Mouse (Mus musculus): Measurements from ENCODE around the gene Dpp7. TPM values are rescaled to one million over a fixed set of nuclear protein-coding genes. Genes with fewer than 3 reads are reported as not detected.

Gene Dpp7
- total RNA-seq, 1 experiment from 2014 or later = 13.3 TPM

DNA sequence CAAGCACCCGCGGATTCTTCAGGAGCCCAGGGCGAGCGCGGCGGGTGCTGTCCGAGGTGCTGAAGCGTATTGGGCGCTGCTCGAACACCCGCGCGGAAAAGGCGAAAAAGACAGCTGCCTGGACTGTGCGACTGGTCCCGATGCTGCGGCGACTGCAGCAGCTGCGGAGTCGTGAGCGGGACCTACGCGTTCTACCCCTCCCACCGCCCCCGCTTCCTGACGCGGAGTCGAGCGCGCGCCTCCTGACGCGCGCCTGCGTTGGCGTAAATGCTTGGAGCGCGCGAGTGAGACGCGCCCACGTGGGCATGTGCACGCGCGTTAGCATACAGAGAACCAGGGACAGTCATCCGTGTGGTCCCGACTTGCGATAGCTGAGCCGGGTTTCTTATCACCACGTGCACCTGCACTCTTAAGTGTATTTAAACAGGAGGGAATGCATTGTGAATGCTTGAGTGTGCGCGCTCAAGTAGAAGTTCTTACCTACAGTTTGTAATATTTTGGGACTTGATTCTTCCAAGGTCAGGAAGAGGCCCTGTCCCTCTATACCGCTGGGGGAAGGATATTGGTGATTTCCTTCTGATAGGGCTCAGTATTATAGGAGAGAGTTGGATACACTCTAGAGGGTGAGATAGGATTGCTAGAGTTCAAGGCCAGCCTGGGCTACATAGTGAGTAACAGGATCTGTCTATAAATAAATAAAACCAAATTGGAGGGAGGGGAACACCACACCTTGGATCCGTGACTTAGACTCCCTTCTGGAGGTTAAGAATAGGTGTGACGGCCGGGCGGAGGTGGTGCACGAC, 37.0 kb downstream of the Dpp7 start, which contains the start of gene Grin1:
Gene Grin1 (minus strand): TSS at position 217 of the 803 bp plus-strand sequence.
- peak; percentile 87 for ATAC-seq (replicated peaks; ENCODE audit: low read depth, poor library complexity, severe bottlenecking)

DNA sequence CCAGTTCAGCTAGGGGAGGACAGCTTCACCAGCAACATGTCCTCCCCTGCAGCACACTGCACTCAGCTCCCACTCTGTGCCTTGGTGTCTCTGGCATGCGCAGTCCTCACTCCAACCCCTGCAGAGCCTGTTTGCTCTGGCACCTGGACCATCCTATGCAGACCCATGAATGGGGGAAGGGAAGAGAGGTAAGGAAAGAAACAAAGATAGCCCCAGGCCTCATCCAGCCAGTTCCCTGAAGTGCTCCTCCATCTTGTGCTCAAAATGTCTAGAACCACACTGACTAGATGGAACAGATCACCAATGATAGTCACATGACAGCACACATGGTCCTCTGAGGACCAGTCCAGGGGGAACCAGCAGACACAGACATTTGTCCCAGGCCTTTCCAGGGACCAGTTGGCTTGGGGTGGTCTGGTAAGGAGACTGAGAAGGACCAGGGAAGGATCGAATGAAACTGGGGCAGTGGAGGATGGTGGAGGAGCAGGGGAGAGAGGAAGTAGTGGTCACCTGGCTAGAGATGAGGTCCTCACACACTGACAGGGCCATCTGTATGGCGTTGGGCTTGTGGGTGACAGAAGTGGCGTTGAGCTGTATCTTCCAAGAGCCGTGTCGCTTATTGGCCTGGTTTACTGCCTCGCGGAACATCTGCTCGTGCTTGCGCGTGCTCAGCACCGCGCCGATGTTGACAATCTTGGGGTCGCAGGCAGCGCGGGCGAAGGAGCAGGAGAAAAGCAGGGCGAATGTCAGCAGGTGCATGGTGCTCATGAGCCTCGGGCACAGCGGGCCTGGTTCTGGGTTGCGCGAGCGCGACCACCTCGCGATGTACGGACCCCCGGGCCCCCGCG, 37.8 kb downstream of the Dpp7 start:
- peak; percentile 10; the same call in 1 of the 2 replicates for ATAC-seq (replicated peaks; ENCODE audit: low read depth, poor library complexity, severe bottlenecking)

DNA sequence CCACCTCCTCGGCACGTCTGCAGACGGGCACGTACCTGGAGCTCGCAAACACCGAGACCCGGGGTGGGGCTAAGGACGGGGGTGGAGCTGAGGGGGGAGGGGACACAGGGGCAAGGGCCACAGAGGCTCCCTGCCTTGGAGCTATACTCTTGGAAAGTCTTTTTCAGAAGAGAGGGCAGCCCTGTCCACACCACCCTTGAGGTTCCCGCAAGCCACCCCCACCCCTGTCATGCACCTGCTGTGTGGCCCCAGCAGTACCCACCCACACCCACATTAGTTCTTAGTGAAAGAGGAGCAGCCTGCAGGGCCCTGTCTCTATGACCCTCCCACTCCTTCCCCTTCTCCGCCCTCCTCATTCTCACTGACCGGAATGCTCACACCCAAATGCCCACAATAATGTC, 44.7 kb downstream of the Dpp7 start:
- ATAC-seq (replicated peaks; ENCODE audit: low read depth, poor library complexity, severe bottlenecking) = no peak

DNA sequence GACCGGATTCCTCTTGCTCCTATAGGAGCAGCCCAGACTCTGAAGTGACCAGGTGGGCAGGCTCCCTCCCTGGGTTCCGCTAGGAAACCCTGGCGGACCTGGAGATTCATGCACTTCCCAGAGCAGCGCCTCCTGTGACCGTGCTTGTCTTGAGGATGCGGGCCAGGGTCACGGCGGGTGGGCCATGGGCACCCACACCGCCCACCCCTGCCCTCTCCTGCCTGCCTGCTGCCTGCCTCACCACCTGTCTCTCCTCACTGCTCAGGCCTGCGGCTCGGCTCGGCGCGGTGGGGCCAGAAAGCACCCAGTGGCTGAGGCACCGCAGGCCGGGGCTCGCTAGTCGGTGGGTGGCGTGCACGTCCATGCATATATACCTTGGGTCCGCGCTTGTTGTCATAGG, 45.2 kb downstream of the Dpp7 start:
- ATAC-seq (replicated peaks; ENCODE audit: low read depth, poor library complexity, severe bottlenecking) = peak; percentile 33; the same call in 1 of the 2 replicates

- ATAC-seq (replicated peaks; ENCODE audit: low read depth, poor library complexity, severe bottlenecking) = no peak
Observed at GRCm38 (mm10) chr2:25310180-25310579, 46.0 kb downstream of the Dpp7 start.

- no peak for ATAC-seq (replicated peaks; ENCODE audit: low read depth, poor library complexity, severe bottlenecking)
Observed at GRCm38 (mm10) chr2:25305587-25306359, 50.4 kb downstream of the Dpp7 start.

DNA sequence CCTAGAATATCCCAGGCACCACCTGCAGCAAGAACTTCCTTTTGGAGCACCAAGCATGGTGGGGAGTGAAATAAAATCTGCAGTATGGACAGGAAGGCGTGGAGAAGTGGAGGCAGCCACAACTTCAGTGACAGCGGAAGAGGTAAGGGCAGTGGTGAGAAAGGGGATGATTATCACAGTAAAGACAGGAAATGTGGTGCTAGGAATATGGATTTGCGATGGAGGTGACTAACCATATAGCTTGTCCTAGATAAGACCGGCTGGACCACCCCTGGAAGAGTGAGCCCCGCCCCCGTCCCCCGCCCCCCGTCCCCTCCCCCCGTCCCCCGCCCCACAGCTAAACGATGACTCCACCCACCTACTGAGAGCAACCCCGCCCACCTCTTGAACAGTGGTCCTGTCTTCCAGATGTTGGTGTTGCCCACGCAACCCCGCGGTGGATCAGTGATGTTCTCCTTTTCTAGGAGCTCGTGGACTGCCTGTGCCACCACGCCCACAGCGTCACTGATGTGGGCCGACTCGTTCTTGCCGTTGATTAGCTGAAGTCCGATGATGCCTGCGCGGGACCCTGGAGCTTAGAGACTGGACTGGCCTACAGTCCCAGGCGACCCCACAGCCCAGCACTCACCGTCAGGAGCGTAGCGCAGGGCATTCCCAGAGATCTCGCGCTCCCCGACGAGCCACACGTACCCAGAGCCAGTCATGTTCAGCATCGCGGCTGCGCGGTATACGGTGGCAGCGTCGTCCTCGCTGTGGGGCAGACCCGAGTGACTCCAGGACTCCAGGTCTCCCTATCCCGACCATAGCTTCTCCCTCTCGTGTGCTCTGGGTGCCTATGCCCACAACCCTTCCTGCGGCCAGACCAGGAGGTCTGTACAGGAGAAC, 51.3 kb downstream of the Dpp7 start:
- peak; percentile 77 for ATAC-seq (replicated peaks; ENCODE audit: low read depth, poor library complexity, severe bottlenecking)

DNA sequence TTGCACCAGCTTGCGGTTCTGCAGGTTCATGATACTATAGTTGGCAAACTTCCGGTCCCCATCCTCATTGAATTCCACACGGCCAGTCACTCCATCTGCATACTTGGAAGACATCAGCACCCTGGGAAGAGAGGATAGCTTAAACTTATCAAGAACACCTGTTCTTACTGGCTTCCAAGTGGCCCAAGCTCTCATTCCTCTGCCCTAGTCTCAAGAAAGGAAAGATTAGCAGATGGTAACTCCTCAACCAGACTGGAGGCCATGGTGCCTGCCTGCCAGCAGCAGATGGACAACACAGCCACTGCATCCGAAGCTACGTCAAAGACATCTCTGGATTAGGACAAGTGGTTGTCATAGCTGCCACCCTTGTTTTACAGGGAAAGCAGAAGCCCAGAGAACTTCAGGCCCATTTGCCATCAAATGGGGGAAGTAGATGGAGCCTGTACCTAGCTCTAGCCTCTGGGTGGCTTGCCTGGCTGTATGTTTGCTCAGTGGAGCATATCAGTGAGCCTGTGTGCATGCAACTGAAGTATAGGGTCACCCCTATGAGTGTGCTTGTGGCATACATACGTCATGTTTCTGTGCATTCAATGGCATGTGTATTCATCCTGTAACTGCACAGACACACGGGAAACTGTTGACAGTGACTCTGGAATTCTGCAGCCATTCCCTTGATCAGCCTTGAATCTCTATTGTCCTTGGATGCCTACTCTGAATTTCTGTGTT, 52.1 kb downstream of the Dpp7 start:
- ATAC-seq (replicated peaks; ENCODE audit: low read depth, poor library complexity, severe bottlenecking) = 0 out of 2 replicates have a peak, but pooled peaks have one; percentile 30

- no peak for ATAC-seq (replicated peaks; ENCODE audit: low read depth, poor library complexity, severe bottlenecking)
Observed at GRCm38 (mm10) chr2:25303452-25303851, 52.7 kb downstream of the Dpp7 start.

Other genes starting within 250 kb of the Dpp7 start
- 0.39 and 2.2 TPM in 2 replicates for gene Nrarp, start 175.6 kb downstream of the Dpp7 start, total RNA-seq (2017)
- 15.7 and 18.1 TPM in 2 replicates for gene Tor4a, start 159.5 kb downstream of the Dpp7 start, total RNA-seq (2017)
- gene Nelfb, start 144.9 kb downstream of the Dpp7 start, total RNA-seq (2017) = 28.8 and 47.4 TPM in 2 replicates
- not detected in 2 replicates for gene Stpg3, start 141.7 kb downstream of the Dpp7 start, total RNA-seq (2017)
- not detected in 2 replicates for gene Fam166a, start 137.6 kb downstream of the Dpp7 start, total RNA-seq (2017)
- 486 and 513 TPM in 2 replicates for gene Tubb4b, start 131.7 kb downstream of the Dpp7 start, total RNA-seq (2017)
- gene Slc34a3, start 122.0 kb downstream of the Dpp7 start, total RNA-seq (2017) = not detected in 2 replicates
- gene Rnf224, start 119.6 kb downstream of the Dpp7 start, total RNA-seq (2017) = not detected in 2 replicates
- gene Rnf208, start 114.1 kb downstream of the Dpp7 start, total RNA-seq (2017) = 0.37 and 0.82 TPM in 2 replicates
- gene Cysrt1, start 113.9 kb downstream of the Dpp7 start, total RNA-seq (2017) = not detected in 2 replicates
- gene AL732309.1, start 109.5 kb downstream of the Dpp7 start, total RNA-seq (2017) = 0.50 and 0.87 TPM in 2 replicates
- gene Tmem203, start 100.9 kb downstream of the Dpp7 start, total RNA-seq (2017) = 11.3 and 13.0 TPM in 2 replicates
- 12.4 and 17.0 TPM in 2 replicates for gene Tprn, start 93.7 kb downstream of the Dpp7 start, total RNA-seq (2017)
- gene Ssna1, start 83.9 kb downstream of the Dpp7 start, total RNA-seq (2017) = 65.1 and 73.3 TPM in 2 replicates
- 35.1 and 53.1 TPM in 2 replicates for gene Anapc2, start 83.9 kb downstream of the Dpp7 start, total RNA-seq (2017)
- gene Tmem210, start 68.2 kb downstream of the Dpp7 start, total RNA-seq (2017) = not detected in 2 replicates
- gene Lrrc26, start 66.4 kb downstream of the Dpp7 start, total RNA-seq (2017) = not detected in 2 replicates
- not detected in 2 replicates for gene Grin1, start 37.2 kb downstream of the Dpp7 start, total RNA-seq (2017)
- gene Man1b1, start 24.0 kb downstream of the Dpp7 start, total RNA-seq (2017) = 40.8 and 41.3 TPM in 2 replicates
- gene Uap1l1, start 9.3 kb upstream of the Dpp7 start, total RNA-seq (2017) = 8.5 and 8.9 TPM in 2 replicates
- gene Sapcd2, start 16.0 kb upstream of the Dpp7 start, total RNA-seq (2017) = 15.1 and 17.4 TPM in 2 replicates
- not detected in 2 replicates for gene Entpd2, start 39.5 kb upstream of the Dpp7 start, total RNA-seq (2017)
- gene Npdc1, start 43.0 kb upstream of the Dpp7 start, total RNA-seq (2017) = 0.64 TPM in 1 of 2 replicates, not detected in the other
- 23.5 and 27.8 TPM in 2 replicates for gene Fut7, start 66.9 kb upstream of the Dpp7 start, total RNA-seq (2017)
- 31.5 and 49.9 TPM in 2 replicates for gene Abca2, start 72.3 kb upstream of the Dpp7 start, total RNA-seq (2017)
- gene Clic3, start 100.5 kb upstream of the Dpp7 start, total RNA-seq (2017) = not detected in 2 replicates
- 19.8 and 29.1 TPM in 2 replicates for gene Paxx, start 104.7 kb upstream of the Dpp7 start, total RNA-seq (2017)
- 4.1 TPM in 1 of 2 replicates, not detected in the other for gene Ptgds, start 113.7 kb upstream of the Dpp7 start, total RNA-seq (2017)
- gene Lcn12, start 137.6 kb upstream of the Dpp7 start, total RNA-seq (2017) = not detected in 2 replicates
- 16.6 and 21.4 TPM in 2 replicates for gene Fbxw5, start 144.4 kb upstream of the Dpp7 start, total RNA-seq (2017)
- 0.19 and 2.7 TPM in 2 replicates for gene C8g, start 145.4 kb upstream of the Dpp7 start, total RNA-seq (2017)
- 11.5 and 15.8 TPM in 2 replicates for gene Traf2, start 190.6 kb upstream of the Dpp7 start, total RNA-seq (2017)
- gene Edf1, start 201.5 kb upstream of the Dpp7 start, total RNA-seq (2017) = 57.2 and 84.7 TPM in 2 replicates
- 3.4 TPM in 1 of 2 replicates, not detected in the other for gene Mamdc4, start 218.5 kb upstream of the Dpp7 start, total RNA-seq (2017)
- 33.5 and 40.8 TPM in 2 replicates for gene Phpt1, start 218.9 kb upstream of the Dpp7 start, total RNA-seq (2017)
- gene Ajm1, start 225.4 kb upstream of the Dpp7 start, total RNA-seq (2017) = 0.55 TPM in 1 of 2 replicates, not detected in the other

Measured in common myeloid progenitor, adult 5-6 weeks (primary cell).